Mouse (Mus musculus): ENCODE measurements around the gene Sema4d. TPM values are rescaled to one million over a fixed set of nuclear protein-coding genes. Genes with fewer than 3 reads are reported as not detected.

Gene Sema4d
- 100 to 1,000 TPM; 224 to 243 TPM for total RNA-seq (2023)

GRCm38 (mm10) chr13:51793425-51793891 lies at the start of gene Sema4d:
Sema4d (minus strand) TSS chr13:51793747.

DNA sequence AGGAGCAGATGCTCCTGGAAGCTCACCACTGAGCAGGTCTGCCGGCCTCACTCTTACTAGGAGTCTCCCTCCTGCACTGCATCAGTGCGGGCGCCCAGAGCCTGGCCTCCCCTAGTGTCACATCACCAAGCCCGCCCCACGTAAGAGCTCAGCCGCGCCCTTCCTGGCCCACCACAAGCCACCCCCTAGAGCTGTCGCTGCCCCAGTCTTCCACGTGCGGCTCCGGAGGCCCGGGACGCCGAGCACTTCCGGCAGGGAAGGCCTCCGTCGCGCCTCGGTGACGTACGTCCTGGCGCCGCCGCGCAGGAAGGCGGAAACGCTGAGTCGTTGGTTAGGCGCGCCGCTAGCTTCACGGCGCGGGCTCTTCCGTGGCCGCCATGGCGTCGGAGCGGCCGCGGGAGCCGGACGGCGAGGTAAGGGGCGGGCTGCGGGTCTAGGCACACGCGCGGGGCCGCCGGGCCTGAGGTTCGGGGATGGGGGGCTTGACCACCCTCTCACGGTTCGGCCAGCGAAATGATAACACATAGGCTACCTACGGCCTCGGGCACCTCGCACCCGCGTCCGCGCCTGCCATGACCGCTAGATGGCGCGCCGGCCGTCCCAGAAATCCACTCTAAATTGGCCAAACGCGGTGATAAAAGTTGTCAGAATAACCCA lies 142.0 kb downstream of the Sema4d start, which contains the start of gene Secisbp2:
Secisbp2 (plus strand) TSS at position 290 of the 657 bp plus-strand sequence.

GRCm38 (mm10) chr13:51644829-51645789 lies 148.4 kb downstream of the Sema4d start, which contains the start of gene Cks2:
Cks2 (plus strand) TSS chr13:51645232.

Other genes starting within 250 kb of the Sema4d start
- not detected for gene Shc3, start 224.3 kb downstream of the Sema4d start, total RNA-seq (2023)
- 10 to 100 TPM; 18.6 to 25.2 TPM for gene Cks2, start 148.5 kb downstream of the Sema4d start, total RNA-seq (2023)
- gene Secisbp2, start 142.1 kb downstream of the Sema4d start, total RNA-seq (2023), result 10 to 100 TPM; 55.4 to 62.6 TPM
- 1 to 10 TPM; 2.8 to 5.3 TPM for gene Gadd45g, start 52.9 kb upstream of the Sema4d start, total RNA-seq (2023)

All from T-cell, adult 66 days (primary cell).